Mouse (Mus musculus): Measurements from ENCODE around the gene Rasgef1a. TPM values are rescaled to one million over a fixed set of nuclear protein-coding genes. Genes with fewer than 3 reads are reported as not detected.

Rasgef1a gene
- total and polyA plus RNA-seq, 3 experiments: 0.04 to 0.19 TPM; not detected in 1

DNA sequence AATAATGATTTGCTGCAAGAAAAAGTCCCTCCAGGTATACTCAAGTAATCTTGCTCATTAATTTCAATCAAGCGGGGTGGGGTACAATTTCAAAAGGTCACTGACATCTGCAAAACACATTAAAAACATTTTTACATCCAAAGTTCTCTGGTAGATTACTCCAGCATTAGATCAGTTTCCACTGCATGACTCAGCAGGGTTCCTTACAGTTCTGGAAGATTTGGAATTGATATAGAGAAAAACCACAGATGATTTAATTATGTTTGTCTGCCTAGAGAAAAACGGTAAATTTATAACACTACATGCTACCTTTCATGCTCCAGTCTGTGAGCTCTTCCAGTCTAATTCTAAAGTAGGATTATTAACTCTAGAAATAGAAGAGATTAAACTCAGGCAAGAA, 118.8 kb downstream of the Rasgef1a start:
- H3K79me2 ChIP-seq (ENCODE audit: control insufficient read depth, insufficient read depth, low read length, poor library complexity): peaks cover 23% of the 10 kb centered on the region
- peak overlapping the region; percentile 65 for H3K27ac ChIP-seq (ENCODE audit: control insufficient read depth, low read depth, low read length)
- H3K9me3 ChIP-seq (replicated peaks; ENCODE audit: insufficient read depth, low read length): no peaks in the 10 kb centered on the region
- H3K4me3 ChIP-seq (ENCODE audit: control insufficient read depth in 1 of 2, insufficient read depth in 1 of 2, low read depth in 2 of 2, low read length in 2 of 2): no peak overlapping the region; a peak in 1 of 4 replicates
- peak; percentile 64; the same call in 1 of the 2 replicates for TF ChIP-seq GABPA (IDR thresholded peaks at IDR 0.05; ENCODE audit: low read depth, low read length)
- TF ChIP-seq BHLHE40 (IDR thresholded peaks at IDR 0.05; ENCODE audit: borderline replicate concordance, low read depth, low read length): no peak
- no peak for TF ChIP-seq ZC3H11A (IDR thresholded peaks at IDR 0.05; ENCODE audit: low read depth, low read length)
- peak; percentile 62 for TF ChIP-seq ETS1 (IDR thresholded peaks at IDR 0.05; ENCODE audit: low read depth, low read length)
- peak; percentile 50 to 67; a peak in 3 of 4 replicates for TF ChIP-seq EP300 (IDR thresholded peaks at IDR 0.05; ENCODE audit: low read depth in 1 of 2, low read length in 2 of 2)
- peak; percentile 21; the same call in 1 of the 2 replicates for TF ChIP-seq GATA1 (IDR thresholded peaks at IDR 0.05; ENCODE audit: low read depth, low read length)
- TF ChIP-seq CHD1 (IDR thresholded peaks at IDR 0.05; ENCODE audit: low read depth, low read length): no peak
- no peak for TF ChIP-seq ZMIZ1 (IDR thresholded peaks at IDR 0.05; ENCODE audit: low read depth, low read length)
- TF ChIP-seq CTCF (IDR thresholded peaks at IDR 0.05 in 2 of 3, conservative IDR thresholded peaks at IDR 0.05 in 1 of 3; ENCODE audit: control insufficient read depth in 1 of 3, insufficient read depth in 1 of 3, low read depth in 2 of 3, low read length in 3 of 3, poor library complexity in 1 of 3, severe bottlenecking in 1 of 3): no peak
- TF ChIP-seq SIN3A (IDR thresholded peaks at IDR 0.05; ENCODE audit: low read length): peak; percentile 30; the same call in 1 of the 2 replicates
- no peak for TF ChIP-seq POLR2A (IDR thresholded peaks at IDR 0.05; ENCODE audit: control insufficient read depth in 1 of 2, insufficient read depth in 1 of 2, low read depth in 1 of 2, low read length in 2 of 2, poor library complexity in 1 of 2)
- 0 out of 2 replicates have a peak, but pooled peaks have one; percentile 14 for TF ChIP-seq ZNF384 (IDR thresholded peaks at IDR 0.05; ENCODE audit: low read depth, low read length)
- peaks cover 32 to 57% of the 10 kb centered on the region in 2 experiments for H3K4me1 ChIP-seq (ENCODE audit: control insufficient read depth in 1 of 2, insufficient read depth in 2 of 2, low read length in 2 of 2)
- H3K9ac ChIP-seq (ENCODE audit: control insufficient read depth, low read depth, low read length, poor library complexity, severe bottlenecking): no peak overlapping the region
- no peaks in the 10 kb centered on the region for H3K27me3 ChIP-seq (ENCODE audit: control insufficient read depth in 1 of 2, insufficient read depth in 2 of 2, low read length in 2 of 2)
- peak; percentile 39 for DNase-seq (ENCODE audit: low read depth, low spot score)
- peaks cover 10 to 60% of the 10 kb centered on the region in 2 experiments for H3K36me3 ChIP-seq (ENCODE audit: control insufficient read depth in 1 of 2, insufficient read depth in 2 of 2, low read length in 2 of 2)

DNA sequence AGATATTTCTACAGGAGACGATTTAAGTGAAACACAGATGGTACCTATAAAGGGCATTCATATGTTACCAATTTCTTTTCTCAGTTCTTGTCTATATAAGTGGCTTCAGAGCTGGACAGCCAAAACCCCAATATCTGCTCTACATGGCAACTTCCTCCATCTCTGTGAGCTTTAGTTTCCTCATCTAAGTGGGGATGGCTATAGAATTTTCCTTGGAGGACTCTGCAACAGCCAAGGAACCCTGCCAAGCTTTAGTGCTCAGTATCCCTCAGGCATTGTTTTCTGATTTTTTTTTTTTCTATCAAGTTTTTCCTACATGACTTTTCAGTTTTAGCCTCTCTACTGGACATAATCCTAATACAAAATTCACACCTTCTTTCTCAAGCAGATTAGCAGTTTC, 123.2 kb downstream of the Rasgef1a start:
- Histone ChIP-seq H3K9me3 (replicated peaks; ENCODE audit: insufficient read depth, low read length) (no peaks in the 10 kb centered on the region), H3K4me1 (ENCODE audit: control insufficient read depth in 1 of 2, insufficient read depth in 2 of 2, low read length in 2 of 2) (peaks cover 22 to 56% of the 10 kb centered on the region in 2 experiments), H3K36me3 (ENCODE audit: control insufficient read depth in 1 of 2, insufficient read depth in 2 of 2, low read length in 2 of 2) (peaks cover 2 to 46% of the 10 kb centered on the region in 2 experiments; a peak in 3 of 4 replicates), H3K27ac (ENCODE audit: control insufficient read depth, low read depth, low read length) (peak overlapping the region; percentile 52), H3K4me3 (ENCODE audit: control insufficient read depth in 1 of 2, insufficient read depth in 1 of 2, low read depth in 2 of 2, low read length in 2 of 2) (peak overlapping the region in 1 of 2 experiments; percentile 28; a peak in 1 of 4 replicates), H3K27me3 (ENCODE audit: control insufficient read depth in 1 of 2, insufficient read depth in 2 of 2, low read length in 2 of 2) (no peaks in the 10 kb centered on the region), H3K79me2 (ENCODE audit: control insufficient read depth, insufficient read depth, low read length, poor library complexity) (peaks cover 40% of the 10 kb centered on the region), H3K9ac (ENCODE audit: control insufficient read depth, low read depth, low read length, poor library complexity, severe bottlenecking) (no peak overlapping the region)
- peak; percentile 47 for DNase-seq (ENCODE audit: low read depth, low spot score)
- TF ChIP-seq MAX (IDR thresholded peaks at IDR 0.05; ENCODE audit: low read length): no peak

DNA sequence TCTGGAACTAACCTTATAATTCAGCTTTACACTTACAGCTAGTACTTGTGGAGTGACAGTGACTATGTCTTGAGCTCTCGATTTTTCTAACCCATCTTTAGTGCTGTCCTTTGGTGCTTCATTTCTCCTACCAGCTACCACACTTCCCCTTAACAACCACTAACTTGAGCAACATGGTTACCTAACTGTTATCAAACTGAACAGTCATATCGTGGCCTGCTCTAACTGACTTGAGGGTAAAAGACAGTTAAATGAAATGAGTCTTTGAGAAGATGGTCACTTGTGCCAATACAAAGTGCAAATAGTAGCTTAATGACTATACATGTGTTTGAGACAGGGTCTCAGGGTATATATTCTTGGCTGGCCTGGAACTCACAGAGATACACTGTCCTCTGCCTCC, 125.9 kb downstream of the Rasgef1a start:
- Histone ChIP-seq H3K4me3 (ENCODE audit: control insufficient read depth in 1 of 2, insufficient read depth in 1 of 2, low read depth in 2 of 2, low read length in 2 of 2) (peak overlapping the region; percentile 30 to 95; a peak in 3 of 4 replicates), H3K27ac (ENCODE audit: control insufficient read depth, low read depth, low read length) (peak overlapping the region; percentile 95), H3K4me1 (ENCODE audit: control insufficient read depth in 1 of 2, insufficient read depth in 2 of 2, low read length in 2 of 2) (peaks cover 19 to 29% of the 10 kb centered on the region in 2 experiments), H3K79me2 (ENCODE audit: control insufficient read depth, insufficient read depth, low read length, poor library complexity) (peaks cover 34% of the 10 kb centered on the region), H3K27me3 (ENCODE audit: control insufficient read depth in 1 of 2, insufficient read depth in 2 of 2, low read length in 2 of 2) (no peaks in the 10 kb centered on the region), H3K9me3 (replicated peaks; ENCODE audit: insufficient read depth, low read length) (no peaks in the 10 kb centered on the region), H3K36me3 (ENCODE audit: control insufficient read depth in 1 of 2, insufficient read depth in 2 of 2, low read length in 2 of 2) (peaks cover 0 to 32% of the 10 kb centered on the region in 2 experiments; a peak in 2 of 4 replicates), H3K9ac (ENCODE audit: control insufficient read depth, low read depth, low read length, poor library complexity, severe bottlenecking) (peak overlapping the region; percentile 74)
- DNase-seq (ENCODE audit: low read depth, low spot score): peak; percentile 84
- TF ChIP-seq TCF12 (IDR thresholded peaks at IDR 0.05; ENCODE audit: low read depth, low read length) (peak; percentile 67), UBTF (IDR thresholded peaks at IDR 0.05; ENCODE audit: borderline replicate concordance, insufficient read depth, low read depth, low read length) (no peak), USF1 (IDR thresholded peaks at IDR 0.05; ENCODE audit: low read depth, low read length) (no peak), MAFK (IDR thresholded peaks at IDR 0.05; ENCODE audit: borderline replicate concordance, low read depth, low read length) (no peak), SIN3A (IDR thresholded peaks at IDR 0.05; ENCODE audit: low read length) (peak; percentile 81), MYB (IDR thresholded peaks at IDR 0.05; ENCODE audit: low read depth, low read length) (peak; percentile 93), ZNF384 (IDR thresholded peaks at IDR 0.05; ENCODE audit: low read depth, low read length) (peak; percentile 13; the same call in 1 of the 2 replicates), GABPA (IDR thresholded peaks at IDR 0.05; ENCODE audit: low read depth, low read length) (no peak), ETS1 (IDR thresholded peaks at IDR 0.05; ENCODE audit: low read depth, low read length) (0 out of 2 replicates have a peak, but pooled peaks have one; percentile 26), MXI1 (IDR thresholded peaks at IDR 0.05; ENCODE audit: low read depth, low read length) (peak; percentile 70), TAL1 (IDR thresholded peaks at IDR 0.05; ENCODE audit: low read length) (peak; percentile 58), RCOR1 (IDR thresholded peaks at IDR 0.05; ENCODE audit: low read depth, low read length) (peak; percentile 17; the same call in 1 of the 2 replicates), NELFE (IDR thresholded peaks at IDR 0.05; ENCODE audit: low read depth, low read length) (no peak), HCFC1 (IDR thresholded peaks at IDR 0.05; ENCODE audit: low read depth, low read length) (peak; percentile 47), ELF1 (IDR thresholded peaks at IDR 0.05; ENCODE audit: low read depth, low read length) (0 out of 2 replicates have a peak, but pooled peaks have one; percentile 21), MYC (IDR thresholded peaks at IDR 0.05; ENCODE audit: low read depth, low read length) (peak; percentile 76; the same call in 1 of the 2 replicates), EP300 (IDR thresholded peaks at IDR 0.05; ENCODE audit: low read depth in 1 of 2, low read length in 2 of 2) (peak; percentile 81 to 91)
